Mouse (Mus musculus): ENCODE results near the gene Golga2. TPM values are rescaled to one million over a fixed set of nuclear protein-coding genes. Genes with fewer than 3 reads are reported as not detected.

Gene Golga2
- 10 to 100 TPM; 73.8 to 86.1 TPM for total RNA-seq (2021)
- long read RNA-seq, experiment 1, full-length matches to known transcripts, result 23 of 53 reads
- long read RNA-seq, experiment 1, partial matches to known transcripts, result 10 of 53 reads
- long read RNA-seq, experiment 1, other reads (novel, unspliced or antisense), result 20 of 53 reads
- long read RNA-seq, experiment 2, full-length matches to known transcripts, result 35 of 52 reads
- long read RNA-seq, experiment 2, partial matches to known transcripts, result 2 of 52 reads
- long read RNA-seq, experiment 2, other reads (novel, unspliced or antisense), result 15 of 52 reads

GRCm38 (mm10) chr2:32287334-32287840 lies at the start of gene Golga2:
Gene Golga2 (plus strand): TSS chr2:32287384.
- no peak for DNase-seq (ENCODE audit: low spot score in 2 of 2)

DNA sequence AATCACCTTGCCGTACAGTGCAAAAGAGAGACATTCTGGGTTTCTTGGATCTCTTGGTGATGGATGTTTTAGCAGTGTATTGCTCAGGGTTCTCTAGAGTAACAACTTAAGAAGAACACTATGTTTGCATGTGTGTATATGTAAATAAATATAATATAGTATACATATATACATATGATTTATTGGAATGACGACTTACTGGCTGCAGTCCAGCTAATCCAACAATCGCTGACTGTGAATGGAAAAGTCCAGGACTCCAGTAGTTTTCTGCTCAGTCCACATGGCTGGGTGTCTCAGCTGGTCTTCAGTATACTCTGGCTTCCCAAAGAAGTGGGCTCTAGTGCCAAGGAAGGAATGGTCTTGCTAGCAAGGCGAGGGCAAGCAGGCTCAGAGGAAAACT lies 49.6 kb upstream of the Golga2 start:
- no peak for DNase-seq (ENCODE audit: low spot score in 2 of 2)

GRCm38 (mm10) chr2:32238708-32239435 lies 48.3 kb upstream of the Golga2 start:
- DNase-seq (ENCODE audit: low spot score in 2 of 2), result no peak

- no peak for DNase-seq (ENCODE audit: low spot score in 2 of 2)
Observed at GRCm38 (mm10) chr2:32240591-32240990, 46.6 kb upstream of the Golga2 start.

- no peak for DNase-seq (ENCODE audit: low spot score in 2 of 2)
Observed at GRCm38 (mm10) chr2:32242986-32243385, 44.2 kb upstream of the Golga2 start.

DNA sequence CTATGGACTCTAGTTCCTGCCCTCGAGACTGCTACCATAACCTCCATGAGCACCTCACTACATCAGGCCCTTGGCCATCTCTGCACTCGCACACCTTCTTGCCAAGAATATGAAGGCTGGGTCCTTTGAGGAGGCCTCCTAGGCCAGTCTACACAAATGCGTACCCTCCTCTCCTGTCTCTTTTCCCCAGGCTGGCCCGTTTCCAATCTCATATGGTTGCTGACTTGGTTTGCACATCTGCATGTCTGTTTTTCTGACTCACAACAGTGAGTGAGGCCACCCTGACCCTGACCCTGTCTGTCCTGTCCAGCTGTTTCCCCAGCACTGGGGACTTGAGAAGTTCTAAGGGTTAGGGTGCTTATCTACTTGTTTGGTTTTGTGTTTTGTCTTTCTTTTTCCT lies 40.4 kb upstream of the Golga2 start:
- no peak for DNase-seq (ENCODE audit: low spot score in 2 of 2)

DNA sequence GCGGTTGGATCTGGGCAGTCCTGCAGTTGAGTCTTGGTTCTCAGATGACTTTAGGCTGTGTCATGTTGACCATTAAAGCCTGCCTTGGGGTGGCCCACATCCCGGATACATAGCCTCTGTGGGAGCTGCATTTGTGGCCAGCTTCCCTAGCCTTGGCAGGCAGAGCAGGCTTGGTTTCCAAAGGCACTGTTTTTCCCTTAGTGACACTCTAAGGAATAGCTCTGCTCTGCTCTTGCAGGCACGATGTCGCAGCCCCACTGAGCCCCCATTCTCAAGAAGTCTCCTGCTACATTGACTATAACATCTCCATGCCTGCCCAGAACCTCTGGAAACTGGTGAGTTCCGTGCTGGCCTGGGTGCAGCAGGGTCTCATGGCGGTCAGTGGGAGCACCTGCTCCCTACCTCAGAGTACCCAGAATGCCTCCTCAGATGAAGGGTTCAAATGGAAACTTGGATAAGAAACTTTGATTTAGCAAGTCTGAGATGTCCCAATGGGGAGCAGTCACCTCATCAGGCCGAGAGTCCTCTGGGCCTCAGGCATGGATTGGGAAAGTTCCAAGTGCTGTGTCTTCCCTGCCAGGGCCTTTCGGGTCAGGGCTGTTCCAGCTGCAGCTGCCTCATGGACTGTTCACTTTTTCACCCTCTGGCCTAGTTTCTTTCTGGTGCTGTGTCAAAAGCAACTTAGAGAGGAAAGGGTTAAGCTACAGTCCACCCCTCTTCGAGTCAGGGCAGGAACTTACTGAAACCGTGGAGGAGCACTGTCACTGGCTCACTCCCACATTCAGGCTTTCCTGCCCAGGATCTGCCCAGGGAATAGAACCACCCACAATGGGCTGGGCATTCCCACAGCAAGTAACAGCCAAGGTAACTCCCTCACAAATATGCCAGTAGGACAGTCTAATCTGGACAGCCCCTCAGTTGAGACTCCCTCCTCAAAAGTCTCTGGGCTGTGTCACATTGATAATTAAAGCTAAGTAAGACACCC lies 38.5 kb upstream of the Golga2 start:
- DNase-seq (ENCODE audit: low spot score in 2 of 2), result no peak

GRCm38 (mm10) chr2:32251791-32252527 lies 35.2 kb upstream of the Golga2 start:
- DNase-seq (ENCODE audit: low spot score in 2 of 2), result no peak

DNA sequence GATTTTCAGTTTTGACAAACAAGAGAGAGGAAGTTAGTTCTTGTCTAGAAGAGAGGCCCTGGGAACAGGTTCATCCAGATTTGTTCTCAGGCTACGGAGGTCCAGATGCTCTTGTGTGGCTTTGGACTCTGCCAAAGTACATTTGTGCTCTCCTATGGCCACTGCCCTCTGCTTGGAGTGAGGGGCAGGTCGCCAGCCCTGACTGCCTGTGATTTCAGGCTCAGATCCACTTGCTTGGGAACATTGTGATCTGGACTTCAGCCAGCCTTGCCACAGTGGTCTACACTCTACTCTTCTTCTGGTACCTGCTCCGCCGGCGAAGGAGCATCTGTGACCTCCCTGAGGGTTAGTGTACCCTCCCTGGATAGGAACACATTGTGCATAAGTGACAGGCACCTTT lies 34.5 kb upstream of the Golga2 start:
- DNase-seq (ENCODE audit: low spot score in 2 of 2), result no peak

- no peak for DNase-seq (ENCODE audit: low spot score in 2 of 2)
Observed at GRCm38 (mm10) chr2:32253352-32253751, 33.8 kb upstream of the Golga2 start.

DNA sequence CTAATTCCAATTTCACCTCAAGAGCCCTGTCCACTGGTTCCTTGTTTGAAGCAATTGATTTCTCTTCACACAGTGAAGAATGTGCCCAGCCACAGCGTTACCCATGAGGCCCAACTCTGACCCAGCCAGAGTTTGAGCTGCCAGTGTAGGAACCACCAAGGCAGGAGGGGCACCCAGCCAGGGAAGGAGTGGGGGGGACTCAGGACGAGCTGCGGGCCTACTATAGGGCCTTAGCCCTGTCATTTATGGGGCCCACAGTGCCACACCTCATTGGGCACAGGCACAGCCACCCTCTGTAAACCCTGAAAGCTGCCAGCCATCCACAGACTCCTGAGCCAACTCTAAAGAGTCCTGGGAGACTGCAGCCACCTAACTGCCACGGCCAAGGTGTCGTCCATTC lies 32.6 kb upstream of the Golga2 start:
- DNase-seq (ENCODE audit: low spot score in 2 of 2), result no peak

- no peak for DNase-seq (ENCODE audit: low spot score in 2 of 2)
Observed at GRCm38 (mm10) chr2:32256273-32256672, 30.9 kb upstream of the Golga2 start.

- DNase-seq (ENCODE audit: low spot score in 2 of 2), result no peak
Observed at GRCm38 (mm10) chr2:32258887-32259533, 28.2 kb upstream of the Golga2 start.

DNA sequence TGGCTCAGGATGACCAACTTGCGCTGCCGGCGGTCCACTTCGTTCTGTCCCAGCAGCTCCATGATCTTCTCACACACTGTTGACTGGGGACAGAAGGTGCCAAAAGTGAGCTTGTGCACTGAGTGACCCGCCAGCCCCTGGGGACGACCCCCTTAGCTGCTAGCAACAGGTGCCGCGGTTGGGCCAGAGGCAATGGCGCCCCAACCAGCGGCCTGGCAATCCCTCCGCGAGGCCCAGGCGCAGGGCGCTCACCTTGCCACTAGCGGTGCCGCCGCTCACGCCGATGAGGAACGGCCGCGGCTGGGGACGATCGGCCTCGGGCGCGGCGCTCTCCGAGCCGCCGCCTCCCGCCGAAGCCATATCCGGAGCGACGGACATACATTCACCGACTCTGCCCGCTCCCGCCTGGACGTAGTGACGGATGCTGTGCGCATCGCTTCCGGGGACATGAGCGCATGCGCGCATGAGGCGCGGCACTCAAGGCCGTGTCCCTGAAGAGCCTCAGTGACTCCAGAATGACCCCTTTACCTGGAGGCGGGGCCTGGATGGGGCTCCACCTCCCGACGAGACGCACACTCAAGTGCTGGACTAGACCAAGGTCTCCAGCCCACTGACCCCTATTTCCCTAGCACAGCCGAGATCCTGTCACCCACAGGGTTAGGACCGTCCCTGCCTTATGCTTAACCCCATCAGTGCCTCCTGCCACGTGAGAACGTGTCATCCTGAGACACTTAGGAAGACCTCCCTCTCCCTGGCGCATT lies 27.3 kb upstream of the Golga2 start, which contains the start of gene Uck1:
Uck1 (minus strand) TSS at position 503 of the 761 bp plus-strand sequence.
- peak; percentile 87 to 89 for DNase-seq (ENCODE audit: low spot score in 2 of 2)

DNA sequence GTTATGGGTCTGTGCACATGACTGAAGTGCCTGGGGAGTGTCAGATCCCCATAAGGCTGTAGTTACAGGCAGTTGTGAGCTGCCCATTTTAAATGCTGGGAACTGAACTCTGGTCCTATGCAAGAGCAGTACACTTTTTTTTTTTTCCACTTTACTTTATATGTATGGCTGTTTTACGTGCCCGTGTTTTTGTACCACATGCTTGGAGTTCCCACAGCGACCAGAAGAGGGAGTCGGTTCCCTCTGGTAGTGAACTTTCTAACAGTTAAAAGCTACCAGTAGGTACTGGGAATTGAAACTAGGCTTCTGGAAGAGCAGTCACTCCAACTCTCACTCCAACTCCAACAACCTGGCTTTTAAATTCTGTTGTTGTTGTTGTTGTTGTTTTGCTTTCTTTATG lies 26.5 kb upstream of the Golga2 start:
- DNase-seq (ENCODE audit: low spot score in 2 of 2), result peak in 1 of 2 experiments; percentile 19

DNA sequence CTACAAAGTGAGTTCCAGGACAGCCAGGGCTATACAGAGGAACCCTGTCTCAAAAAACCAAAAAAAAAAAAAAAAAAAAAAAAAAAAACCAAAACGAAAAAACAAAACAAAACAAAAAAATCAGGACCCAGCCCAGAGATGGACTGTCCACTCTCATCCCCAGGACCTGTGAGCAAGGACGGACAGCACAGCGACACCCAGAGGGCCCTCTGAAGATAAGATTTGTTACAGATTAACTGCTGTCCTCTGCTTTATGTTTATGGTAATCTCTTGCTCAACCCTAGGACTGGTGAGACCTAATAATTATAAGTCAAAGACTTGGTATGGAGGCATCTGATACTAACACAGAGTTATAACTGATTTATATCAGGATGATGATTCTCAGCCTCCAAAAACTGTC lies 11.4 kb upstream of the Golga2 start:
- no peak for DNase-seq (ENCODE audit: low spot score in 2 of 2)

DNA sequence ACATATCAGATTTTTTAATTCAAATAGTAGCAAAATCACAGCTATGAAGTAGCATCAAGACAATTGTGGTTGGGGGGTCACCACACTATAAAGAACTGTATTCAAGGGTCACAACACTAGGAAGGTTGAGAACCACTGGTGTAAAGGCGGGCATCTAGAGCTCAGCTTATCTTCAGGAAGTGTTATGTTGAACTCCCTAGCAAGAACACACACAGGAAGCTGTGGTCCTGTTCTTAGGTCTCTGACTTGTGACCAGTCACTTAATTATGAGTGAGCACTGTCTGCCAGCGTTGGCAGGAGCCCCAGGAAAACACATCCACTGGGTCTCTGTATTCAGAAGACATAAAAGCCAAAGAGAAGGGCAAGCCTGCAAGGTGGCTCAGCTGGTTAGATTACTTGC lies 4.9 kb upstream of the Golga2 start:
- DNase-seq (ENCODE audit: low spot score in 2 of 2), result no peak

DNA sequence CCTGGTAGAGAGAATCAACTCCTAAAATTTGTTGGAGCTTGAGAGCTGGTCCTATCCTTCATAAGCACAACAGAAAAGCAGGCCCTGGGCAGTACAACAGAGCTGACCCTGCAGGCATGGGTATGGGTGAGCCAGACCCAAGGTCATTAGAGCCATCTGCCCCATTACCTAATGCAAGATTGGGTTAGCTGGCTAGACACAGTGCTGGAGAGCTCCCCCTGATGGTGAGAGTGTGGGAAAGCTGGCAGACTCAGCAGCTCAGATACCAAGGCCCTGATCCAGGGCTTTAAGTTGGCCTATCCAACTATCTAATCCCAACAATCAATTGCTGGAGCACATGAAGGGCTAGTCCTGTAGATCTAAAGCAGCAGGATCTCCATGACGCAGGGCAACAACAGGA lies 4.5 kb upstream of the Golga2 start:
- peak in 1 of 2 experiments; percentile 55 for DNase-seq (ENCODE audit: low spot score in 2 of 2)

DNA sequence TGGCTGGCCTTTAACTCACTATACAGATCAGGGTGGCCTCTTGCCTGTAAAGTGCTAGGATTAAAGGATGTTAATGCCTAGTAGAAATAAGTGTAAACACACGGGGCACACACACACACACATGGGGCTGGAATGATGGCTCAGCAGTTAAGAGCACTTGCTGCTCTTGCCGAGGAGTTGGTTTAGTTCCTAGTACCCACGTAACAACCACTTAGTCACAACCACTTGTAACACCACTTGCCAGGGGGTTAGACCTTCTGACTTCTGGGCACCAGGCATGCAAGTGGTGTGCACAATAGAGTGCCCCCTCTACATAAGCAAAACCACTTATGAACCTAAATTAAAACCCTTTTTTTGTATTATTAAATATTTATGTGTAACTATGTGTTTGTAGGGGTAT lies 3.2 kb upstream of the Golga2 start:
- no peak for DNase-seq (ENCODE audit: low spot score in 2 of 2)

Measured in layer of hippocampus, postnatal 14 days (tissue).